26 mouse cellular contexts compared by ENCODE assay signal in genomic region chr9:80194446-80194845, GRCm38 (mm10). TPM values are rescaled to one million over a fixed set of nuclear protein-coding genes. Genes with fewer than 3 reads are reported as not detected.
A peak's percentile ranks its signal among the peaks of the same experiment; 100 is the strongest.
DNase-seq lines count a peak whose midpoint lies in the region; ATAC-seq and TF ChIP-seq lines count a peak whose summit lies in the region.
"Had no signal": no experiment of that assay in that cellular context is flagged by ENCODE, and none has a peak within 500 bp of the region (broad histone marks: within the 10 kb centered on the region; RNA-seq: fewer than 3 reads in every experiment).

No protein-coding gene starts in this region.

- no peak for TF ChIP-seq POLR2A in testis, adult 2 months (IDR thresholded peaks at IDR 0.05; ENCODE audit: control insufficient read depth, low read depth, low read length)

- no peaks in the 10 kb centered on the region for H3K27me3 ChIP-seq in forebrain, embryonic 10.5 days (ENCODE audit: poor library complexity, severe bottlenecking)
- H3K27me3 ChIP-seq in forebrain, embryonic 12.5 days: 0 out of 2 replicates have a peak, but pooled peaks cover 3% of the 10 kb centered on the region
- H3K27me3 ChIP-seq in testis, adult 2 months (ENCODE audit: control insufficient read depth, insufficient read depth, low read length): no peaks in the 10 kb centered on the region
- H3K27me3 ChIP-seq: CH12.LX; embryonic facial prominence, embryonic 12.5 days; forebrain, embryonic 15.5 days; Patski had no signal

- no peak for ATAC-seq in forebrain, embryonic 12.5 days (ENCODE audit: low FRiP score)
- ATAC-seq: activated CD4-positive, CD25-positive, alpha-beta regulatory T cell, adult 4 months; CD4-positive, CD25-positive, alpha-beta regulatory T cell, adult 4 months; forebrain, embryonic 15.5 days; forebrain, postnatal 0 days; Patski had no signal

- H3K4me1 ChIP-seq in forebrain, embryonic 10.5 days: peaks cover 25% of the 10 kb centered on the region
- H3K4me1 ChIP-seq in forebrain, embryonic 12.5 days: peaks cover 16% of the 10 kb centered on the region
- no peaks in the 10 kb centered on the region; the same call in 1 of the 2 replicates for H3K4me1 ChIP-seq in testis, adult 2 months (ENCODE audit: control insufficient read depth, insufficient read depth, low read length)
- H3K4me1 ChIP-seq: forebrain, embryonic 15.5 days had no signal

- H3K9ac ChIP-seq in forebrain, embryonic 12.5 days: no peak overlapping the region
- H3K9ac ChIP-seq: embryonic facial prominence, embryonic 12.5 days; forebrain, embryonic 15.5 days; forebrain, postnatal 0 days had no signal

- intact Hi-C loops in heart, postnatal 14 days (cut with DNase I): no loop called here

- DNase-seq in forebrain, embryonic 10.5 days (ENCODE audit: extremely low spot score, low spot score): no peak
- peak; percentile 51 for DNase-seq in heart, adult 11 months
- DNase-seq in heart, postnatal 14 days: no peak
- DNase-seq in layer of hippocampus, adult 2 months (ENCODE audit: low spot score in 2 of 2): no peak
- DNase-seq in layer of hippocampus, adult 9-10 months (ENCODE audit: low spot score): no peak
- DNase-seq in testis, postnatal 14 days (ENCODE audit: low spot score): no peak
- DNase-seq: adrenal gland, adult 8-10 months; adrenal gland, postnatal 14 days; adrenal gland, postnatal 36 days; B cell, adult 2 months; cerebellum, adult 11-12 months; cerebellum, adult 2 months; cerebellum, adult 9-10 months; cerebellum, postnatal 10 days; cerebellum, postnatal 25 days; forebrain, postnatal 0 days had no signal

- H3K36me3 ChIP-seq in forebrain, embryonic 10.5 days (replicated peaks): no peaks in the 10 kb centered on the region
- H3K36me3 ChIP-seq in forebrain, embryonic 12.5 days (replicated peaks): no peaks in the 10 kb centered on the region
- no peaks in the 10 kb centered on the region for H3K36me3 ChIP-seq in testis, adult 2 months (ENCODE audit: control insufficient read depth, insufficient read depth, low read length)
- H3K36me3 ChIP-seq: embryonic facial prominence, embryonic 10.5 days; embryonic facial prominence, embryonic 12.5 days; forebrain, embryonic 15.5 days; G1E had no signal

- H3K4me2 ChIP-seq in forebrain, embryonic 12.5 days: no peak overlapping the region
- H3K4me2 ChIP-seq: embryonic facial prominence, embryonic 12.5 days; forebrain, embryonic 15.5 days had no signal

- no peak overlapping the region for H3K4me3 ChIP-seq in forebrain, embryonic 10.5 days
- no peak overlapping the region for H3K4me3 ChIP-seq in forebrain, embryonic 12.5 days (replicated peaks)
- no peak overlapping the region for H3K4me3 ChIP-seq in layer of hippocampus, adult 2 months
- no peak overlapping the region for H3K4me3 ChIP-seq in testis, adult 2 months (ENCODE audit: control insufficient read depth, low read depth, low read length)
- H3K4me3 ChIP-seq: embryonic facial prominence, embryonic 10.5 days; embryonic facial prominence, embryonic 12.5 days; forebrain, embryonic 15.5 days had no signal

- H3K9me3 ChIP-seq in forebrain, embryonic 10.5 days: no peaks in the 10 kb centered on the region
- H3K9me3 ChIP-seq in forebrain, embryonic 12.5 days: no peaks in the 10 kb centered on the region
- H3K9me3 ChIP-seq: embryonic facial prominence, embryonic 10.5 days; embryonic facial prominence, embryonic 12.5 days; forebrain, embryonic 15.5 days; G1E had no signal

- peak overlapping the region; percentile 35; the same call in 1 of the 2 replicates for H3K27ac ChIP-seq in forebrain, embryonic 10.5 days
- no peak overlapping the region for H3K27ac ChIP-seq in forebrain, embryonic 12.5 days
- H3K27ac ChIP-seq in layer of hippocampus, adult 2 months: peak overlapping the region; percentile 23; the same call in 1 of the 2 replicates
- peak overlapping the region; percentile 73 for H3K27ac ChIP-seq in testis, adult 2 months (ENCODE audit: control insufficient read depth, insufficient read depth, low read depth, low read length)
- H3K27ac ChIP-seq: embryonic facial prominence, embryonic 10.5 days; embryonic facial prominence, embryonic 12.5 days; forebrain, embryonic 15.5 days had no signal

- WGBS in forebrain, embryonic 10.5 days: 72% methylated on average over 6 of the region's 6 CpGs
- 76% methylated on average over 6 of the region's 6 CpGs for WGBS in forebrain, embryonic 12.5 days

- no peak for TF ChIP-seq CTCF in layer of hippocampus, adult 2 months (conservative IDR thresholded peaks at IDR 0.05)
- TF ChIP-seq CTCF in testis, adult 2 months (IDR thresholded peaks at IDR 0.05; ENCODE audit: control insufficient read depth, insufficient read depth, insufficient replicate concordance, low read depth, low read length): no peak

RNA-seq across cellular contexts. Expression of gene Myo6, which starts 29.6 kb away (rescaled TPM):
- polyA plus RNA-seq in forebrain, embryonic 10.5 days (2016; fragmentation: Nextera tagmentation; extraction: Ambion mirVana): 7.2 and 7.7 TPM in 2 replicates
- 13.5 and 15.1 TPM in 2 replicates for polyA plus RNA-seq in forebrain, embryonic 12.5 days (2016; fragmentation: Nextera tagmentation; extraction: Ambion mirVana)
- total RNA-seq in heart, postnatal 14 days (2021): 10 to 100 TPM; 16.9 to 18.0 TPM
- 10 to 100 TPM; 82.0 to 83.8 TPM for total RNA-seq in layer of hippocampus, adult 2 months (2021)
- 6.3 and 6.7 TPM in 2 replicates for polyA plus RNA-seq in testis, adult 2 months (2012; rRNA removed)
